Mouse (Mus musculus): Measurements from ENCODE around the gene Smarcc1. TPM values are rescaled to one million over a fixed set of nuclear protein-coding genes. Genes with fewer than 3 reads are reported as not detected.

Gene Smarcc1
- polyA plus RNA-seq, 2 experiments, result 13.5 to 31.4 TPM

DNA sequence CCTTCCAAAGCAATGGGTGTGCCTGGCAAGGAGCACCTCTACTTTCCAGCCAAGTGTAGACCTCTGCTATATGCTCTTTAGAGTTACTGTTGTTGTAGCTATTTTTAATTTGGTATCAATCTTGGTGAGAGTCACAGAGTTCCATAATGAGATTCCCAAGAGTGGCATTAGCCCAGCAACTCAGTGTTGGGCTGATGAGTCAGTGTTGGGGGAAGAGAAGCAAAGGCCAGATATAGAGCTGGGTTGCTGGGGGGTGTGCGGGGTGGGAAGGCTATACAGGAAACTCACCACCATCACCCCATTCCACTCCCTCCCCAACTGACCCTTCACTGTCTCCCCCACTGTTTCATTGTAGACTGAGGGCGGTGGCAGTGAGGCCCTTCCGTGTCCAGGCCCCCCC, 36.4 kb upstream of the Smarcc1 start:
- WGBS (ENCODE audit: insufficient replicate concordance), result 69% methylated on average over 3 of the region's 3 CpGs
- Histone ChIP-seq H3K4me2 (ENCODE audit: low read depth) (no peak overlapping the region), H3K27me3 (ENCODE audit: control insufficient read depth, insufficient read depth, low read length) (no peaks in the 10 kb centered on the region), H3K27ac (no peak overlapping the region), H3K36me3 (replicated peaks; ENCODE audit: control insufficient read depth, insufficient read depth, low read depth) (no peaks in the 10 kb centered on the region; the same call in 1 of the 2 replicates), H3K9me3 (ENCODE audit: control insufficient read depth, low read length) (no peaks in the 10 kb centered on the region), H3K4me3 (ENCODE audit: insufficient read depth in 1 of 2, low read depth in 2 of 2, low read length in 2 of 2) (no peak overlapping the region), H3K4me1 (replicated peaks; ENCODE audit: control insufficient read depth in 2 of 2, insufficient read depth in 2 of 2, low read length in 1 of 2) (no peaks in the 10 kb centered on the region), H3K9ac (replicated peaks) (no peak overlapping the region)
- no peak for DNase-seq (ENCODE audit: low read depth in 3 of 3, low spot score in 3 of 3)
- TF ChIP-seq CTCF (IDR thresholded peaks at IDR 0.05; ENCODE audit: low read depth), result no peak
- ATAC-seq (ENCODE audit: insufficient read depth), result no peak

DNA sequence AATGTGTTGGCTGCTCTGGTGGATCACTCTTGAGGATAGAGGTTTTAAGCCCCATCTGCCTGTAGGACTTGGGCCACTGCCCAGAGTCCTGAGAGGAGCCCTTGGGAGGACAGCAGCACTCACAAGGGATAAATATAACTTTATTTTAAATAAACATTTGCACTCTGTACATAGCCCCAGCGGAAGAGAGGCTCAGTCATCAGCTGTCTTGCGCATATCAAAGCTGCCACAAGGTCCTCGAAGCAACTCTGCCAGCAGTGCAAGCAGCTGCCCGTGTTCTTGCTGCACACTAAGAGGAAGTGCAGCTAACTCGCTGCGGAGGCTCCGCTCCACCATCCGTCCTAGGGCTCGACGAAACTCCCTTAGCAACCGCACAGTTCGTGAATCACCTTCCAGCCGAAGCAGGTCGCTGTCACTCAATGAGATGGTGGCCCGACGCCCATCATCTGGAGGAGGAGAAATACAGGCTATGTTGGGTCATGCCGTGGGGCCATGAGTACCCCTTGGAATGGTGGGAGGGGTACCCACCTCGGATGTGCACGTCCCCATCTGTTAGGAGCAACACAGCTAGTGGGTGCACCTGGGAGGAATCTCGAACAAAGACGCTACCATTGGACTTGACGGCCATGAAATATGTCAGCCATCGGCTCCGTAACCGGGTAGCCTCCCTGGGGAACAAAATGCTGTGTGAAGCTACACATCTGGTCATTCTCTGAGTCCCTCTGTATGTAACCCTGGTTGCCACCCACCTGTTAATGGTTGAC, 33.1 kb upstream of the Smarcc1 start:
- DNase-seq (ENCODE audit: low read depth in 3 of 3, low spot score in 3 of 3) (no peak), ATAC-seq (ENCODE audit: insufficient read depth) (no peak)
- 86% methylated on average over 25 of the region's 25 CpGs for WGBS (ENCODE audit: insufficient replicate concordance)
- no peaks in the 10 kb centered on the region for H3K4me1 ChIP-seq (replicated peaks; ENCODE audit: control insufficient read depth in 2 of 2, insufficient read depth in 2 of 2, low read length in 1 of 2)
- TF ChIP-seq EP300 (IDR thresholded peaks at IDR 0.05; ENCODE audit: low read depth) (no peak), CTCF (IDR thresholded peaks at IDR 0.05; ENCODE audit: low read depth) (no peak)
- H3K4me2 ChIP-seq (ENCODE audit: low read depth), result no peak overlapping the region
- H3K36me3 ChIP-seq (replicated peaks; ENCODE audit: control insufficient read depth, insufficient read depth, low read depth), result peaks cover 22% of the 10 kb centered on the region
- no peak overlapping the region for H3K27ac ChIP-seq
- H3K9me3 ChIP-seq (ENCODE audit: control insufficient read depth, low read length), result no peaks in the 10 kb centered on the region
- no peaks in the 10 kb centered on the region for H3K27me3 ChIP-seq (ENCODE audit: control insufficient read depth, insufficient read depth, low read length)
- H3K9ac ChIP-seq (replicated peaks), result no peak overlapping the region
- H3K4me3 ChIP-seq (ENCODE audit: insufficient read depth in 1 of 2, low read depth in 2 of 2, low read length in 2 of 2), result no peak overlapping the region

DNA sequence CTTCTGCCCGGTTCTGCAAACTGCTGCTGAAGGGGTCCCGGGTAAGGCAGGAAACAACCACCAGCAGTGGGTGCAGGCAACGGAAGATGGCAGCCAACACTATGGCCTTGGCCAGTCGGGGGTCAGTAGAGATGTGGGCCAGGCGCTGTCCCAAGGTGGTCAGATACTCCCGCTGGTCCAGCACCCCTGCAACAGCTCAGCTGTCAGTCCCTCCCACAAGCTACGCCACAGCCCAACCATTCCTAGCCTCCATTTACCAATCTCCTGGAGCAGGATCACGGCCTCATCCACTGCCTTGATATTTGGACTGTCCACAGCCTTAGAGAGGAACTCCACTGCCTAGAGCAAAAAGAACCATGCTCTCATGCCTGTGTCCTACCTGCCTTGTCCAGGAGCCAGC, 31.8 kb upstream of the Smarcc1 start:
- H3K27me3 ChIP-seq (ENCODE audit: control insufficient read depth, insufficient read depth, low read length), result no peaks in the 10 kb centered on the region
- H3K36me3 ChIP-seq (replicated peaks; ENCODE audit: control insufficient read depth, insufficient read depth, low read depth), result peaks cover 29% of the 10 kb centered on the region
- no peak for ATAC-seq (ENCODE audit: insufficient read depth)
- no peak overlapping the region for H3K9ac ChIP-seq (replicated peaks)
- WGBS (ENCODE audit: insufficient replicate concordance), result 81% methylated on average over 8 of the region's 8 CpGs
- TF ChIP-seq EP300 (IDR thresholded peaks at IDR 0.05; ENCODE audit: low read depth) (no peak), CTCF (IDR thresholded peaks at IDR 0.05; ENCODE audit: low read depth) (no peak)
- no peak overlapping the region for H3K4me3 ChIP-seq (ENCODE audit: insufficient read depth in 1 of 2, low read depth in 2 of 2, low read length in 2 of 2)
- no peaks in the 10 kb centered on the region for H3K4me1 ChIP-seq (replicated peaks; ENCODE audit: control insufficient read depth in 2 of 2, insufficient read depth in 2 of 2, low read length in 1 of 2)
- no peak for DNase-seq (ENCODE audit: low read depth in 3 of 3, low spot score in 3 of 3)
- no peak overlapping the region for H3K27ac ChIP-seq
- no peak overlapping the region for H3K4me2 ChIP-seq (ENCODE audit: low read depth)
- no peaks in the 10 kb centered on the region for H3K9me3 ChIP-seq (ENCODE audit: control insufficient read depth, low read length)

DNA sequence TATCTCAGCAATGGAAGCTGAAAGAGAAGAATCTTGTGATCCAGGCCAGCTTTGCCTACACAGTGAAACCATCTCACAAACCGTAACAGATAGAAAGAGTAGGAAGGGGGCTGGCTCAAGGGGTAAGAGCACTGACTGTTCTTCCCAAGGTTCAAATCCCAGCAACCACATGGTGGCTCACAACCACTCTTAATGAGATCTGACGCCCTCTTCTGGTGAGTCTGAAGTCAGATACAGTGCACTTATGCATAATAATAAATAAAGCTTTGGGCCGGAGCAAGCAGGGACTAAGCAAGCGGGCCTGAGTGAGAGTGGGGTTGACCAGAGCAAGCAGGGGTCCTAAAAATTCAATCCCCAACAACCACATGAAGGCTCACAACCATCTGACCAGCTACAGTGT, 24.2 kb upstream of the Smarcc1 start:
- TF ChIP-seq CTCF (IDR thresholded peaks at IDR 0.05; ENCODE audit: low read depth), result no peak
- no peak for TF ChIP-seq EP300 (IDR thresholded peaks at IDR 0.05; ENCODE audit: low read depth)
- Histone ChIP-seq H3K4me2 (ENCODE audit: low read depth) (no peak overlapping the region), H3K4me3 (ENCODE audit: insufficient read depth in 1 of 2, low read depth in 2 of 2, low read length in 2 of 2) (no peak overlapping the region), H3K27me3 (ENCODE audit: control insufficient read depth, insufficient read depth, low read length) (no peaks in the 10 kb centered on the region), H3K4me1 (replicated peaks; ENCODE audit: control insufficient read depth in 2 of 2, insufficient read depth in 2 of 2, low read length in 1 of 2) (no peaks in the 10 kb centered on the region), H3K36me3 (replicated peaks; ENCODE audit: control insufficient read depth, insufficient read depth, low read depth) (peaks cover 47% of the 10 kb centered on the region), H3K27ac (no peak overlapping the region), H3K9ac (replicated peaks) (no peak overlapping the region), H3K9me3 (ENCODE audit: control insufficient read depth, low read length) (no peaks in the 10 kb centered on the region)
- no peak for DNase-seq (ENCODE audit: low read depth in 3 of 3, low spot score in 3 of 3)
- WGBS (ENCODE audit: insufficient replicate concordance), result 65% methylated on average over 4 of the region's 4 CpGs
- ATAC-seq (ENCODE audit: insufficient read depth), result no peak

DNA sequence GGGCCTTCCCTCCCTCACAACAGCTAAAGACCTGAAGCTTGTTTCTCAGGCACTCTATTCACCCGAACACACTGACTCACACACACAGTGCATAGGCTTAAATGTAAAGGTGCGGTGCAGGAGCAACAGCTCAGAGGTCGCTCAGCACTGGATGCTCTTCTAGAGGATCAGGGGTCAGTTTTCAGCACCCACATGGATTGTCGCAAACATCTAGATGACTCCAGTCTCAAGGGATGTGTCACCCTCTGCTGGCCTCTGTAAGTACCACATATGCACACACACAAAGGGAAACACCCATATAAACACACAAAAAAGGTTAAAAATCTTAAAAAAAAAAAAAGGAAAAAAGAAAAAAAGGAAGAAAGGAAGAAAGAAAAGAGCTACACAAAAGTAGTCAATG, 22.7 kb upstream of the Smarcc1 start:
- Histone ChIP-seq H3K27me3 (ENCODE audit: control insufficient read depth, insufficient read depth, low read length) (no peaks in the 10 kb centered on the region), H3K36me3 (replicated peaks; ENCODE audit: control insufficient read depth, insufficient read depth, low read depth) (peaks cover 44% of the 10 kb centered on the region), H3K9me3 (ENCODE audit: control insufficient read depth, low read length) (no peaks in the 10 kb centered on the region), H3K4me1 (replicated peaks; ENCODE audit: control insufficient read depth in 2 of 2, insufficient read depth in 2 of 2, low read length in 1 of 2) (no peaks in the 10 kb centered on the region; a peak in 1 of 4 replicates), H3K27ac (no peak overlapping the region), H3K4me3 (ENCODE audit: insufficient read depth in 1 of 2, low read depth in 2 of 2, low read length in 2 of 2) (no peak overlapping the region), H3K4me2 (ENCODE audit: low read depth) (no peak overlapping the region), H3K9ac (replicated peaks) (no peak overlapping the region)
- TF ChIP-seq EP300 (IDR thresholded peaks at IDR 0.05; ENCODE audit: low read depth) (no peak), CTCF (IDR thresholded peaks at IDR 0.05; ENCODE audit: low read depth) (no peak)
- no peak for DNase-seq (ENCODE audit: low read depth in 3 of 3, low spot score in 3 of 3)
- 79% methylated on average over 4 of the region's 4 CpGs for WGBS (ENCODE audit: insufficient replicate concordance)
- no peak for ATAC-seq (ENCODE audit: insufficient read depth)
